Mouse (Mus musculus) intestine, embryonic 16.5 days (tissue): ENCODE measurements around the gene Prmt8. TPM values are rescaled to one million over a fixed set of nuclear protein-coding genes. Genes with fewer than 3 reads are reported as not detected.

Source experiments
- ATAC-seq: fragments of 200-750 bp; cut with Nextera tagmentation; 2 replicates; pipeline ENCODE4 v1.8.0; 2017; ENCODE audit warnings: moderate TSS enrichment, moderate library complexity
- H3K27ac ChIP-seq: fragments of 300-500 bp; sonication (generic); 2 replicates; pipeline ENCODE4 v1.5.1; 2014; ENCODE audit warnings: mild to moderate bottlenecking, low read length
- H3K27me3 ChIP-seq: fragments of 300-500 bp; sonication (generic); replicated peaks from 2 replicates; pipeline ENCODE4 v1.6.1; 2014; ENCODE audit warnings: low read length, control low read depth, mixed read lengths; ENCODE audit not compliant: control insufficient read depth, insufficient read depth
- H3K36me3 ChIP-seq: fragments of 300-500 bp; sonication (generic); 2 replicates; pipeline ENCODE4 v1.6.1; 2014; ENCODE audit warnings: low read length, control low read depth; ENCODE audit not compliant: control insufficient read depth, insufficient read depth
- H3K4me1 ChIP-seq: fragments of 300-500 bp; sonication (generic); 2 replicates; pipeline ENCODE4 v1.6.1; 2014; ENCODE audit warnings: low read length, control low read depth, mixed read lengths; ENCODE audit not compliant: control insufficient read depth, insufficient read depth
- H3K4me2 ChIP-seq: fragments of 300-500 bp; sonication (generic); 2 replicates; pipeline ENCODE4 v1.6.1; 2014; ENCODE audit warnings: low read depth, low read length, control low read depth
- H3K4me3 ChIP-seq: fragments of 300-500 bp; sonication (generic); 2 replicates; pipeline ENCODE4 v1.5.1; 2014; ENCODE audit warnings: mild to moderate bottlenecking, low read length
- H3K9ac ChIP-seq: fragments of 300-500 bp; sonication (generic); 2 replicates; pipeline ENCODE4 v1.6.1; 2014; ENCODE audit warnings: low read depth, low read length
- H3K9me3 ChIP-seq: fragments of 300-500 bp; sonication (generic); 2 replicates; pipeline ENCODE4 v1.6.1; 2016; ENCODE audit warnings: low read length, control low read depth; ENCODE audit not compliant: control insufficient read depth
- WGBS: fragments of 180-500 bp; shearing (Covaris S2); extraction: QIAGEN DNeasy Blood & Tissue Kit; methylation state at CpG from one replicate; pipeline ENCODE4 v1.1.7; 2014; 5-methylcytosine and 5-hydroxymethylcytosine counted together
- polyA plus RNA-seq: library from polyadenylated mRNA; unstranded; fragments of >200 nt; fragmentation: Nextera tagmentation; extraction: Ambion mirVana; gene quantifications from 2 replicates; pipeline ENCODE4 v1.2.1, GENCODE M21; 2015

The Prmt8 gene
- polyA plus RNA-seq, 1 experiment from 2014 or later: not detected

- WGBS: 75% methylated on average over 5 of the region's 5 CpGs
- Histone ChIP-seq H3K4me1 (peaks cover 6% of the 10 kb centered on the region), H3K9ac (no peak overlapping the region), H3K27ac (no peak overlapping the region), H3K4me2 (no peak overlapping the region), H3K27me3 (no peaks in the 10 kb centered on the region), H3K9me3 (no peaks in the 10 kb centered on the region), H3K36me3 (no peaks in the 10 kb centered on the region), H3K4me3 (no peak overlapping the region)
- ATAC-seq: no peak
Observed at GRCm38 (mm10) chr6:127715428-127715827, 53.8 kb downstream of the Prmt8 start.

GRCm38 (mm10) chr6:127714906-127715305 is 54.4 kb downstream of the Prmt8 start:
- no peak for ATAC-seq
- 36% methylated on average over 5 of the region's 5 CpGs for WGBS
- no peaks in the 10 kb centered on the region for H3K27me3 ChIP-seq
- no peak overlapping the region for H3K4me2 ChIP-seq
- peaks cover 6% of the 10 kb centered on the region for H3K4me1 ChIP-seq
- H3K9ac ChIP-seq: no peak overlapping the region
- H3K9me3 ChIP-seq: no peaks in the 10 kb centered on the region
- H3K4me3 ChIP-seq: no peak overlapping the region
- H3K27ac ChIP-seq: no peak overlapping the region
- no peaks in the 10 kb centered on the region for H3K36me3 ChIP-seq

GRCm38 (mm10) chr6:127708218-127708628 is 61.0 kb downstream of the Prmt8 start:
- Histone ChIP-seq H3K4me2 (no peak overlapping the region), H3K4me3 (no peak overlapping the region), H3K27me3 (no peaks in the 10 kb centered on the region), H3K9me3 (no peaks in the 10 kb centered on the region), H3K9ac (no peak overlapping the region), H3K27ac (peak overlapping the region; percentile 36), H3K4me1 (no peaks in the 10 kb centered on the region), H3K36me3 (no peaks in the 10 kb centered on the region)
- ATAC-seq: peak; percentile 88
- 26% methylated on average over 1 of the region's 1 CpGs for WGBS

- Histone ChIP-seq H3K4me2 (no peak overlapping the region), H3K27me3 (no peaks in the 10 kb centered on the region), H3K27ac (no peak overlapping the region), H3K36me3 (no peaks in the 10 kb centered on the region), H3K4me1 (no peaks in the 10 kb centered on the region), H3K9ac (no peak overlapping the region), H3K4me3 (no peak overlapping the region), H3K9me3 (no peaks in the 10 kb centered on the region)
- 51% methylated on average over 10 of the region's 11 CpGs for WGBS
- ATAC-seq: no peak
Observed at GRCm38 (mm10) chr6:127701036-127701783, 68.1 kb downstream of the Prmt8 start.

- Histone ChIP-seq H3K4me3 (no peak overlapping the region), H3K36me3 (no peaks in the 10 kb centered on the region), H3K9ac (no peak overlapping the region), H3K27me3 (no peaks in the 10 kb centered on the region), H3K9me3 (no peaks in the 10 kb centered on the region), H3K27ac (no peak overlapping the region), H3K4me1 (no peaks in the 10 kb centered on the region), H3K4me2 (no peak overlapping the region)
- ATAC-seq: no peak
- whole genome bisulfite sequencing: 89% methylated on average over 7 of the region's 7 CpGs
Observed at GRCm38 (mm10) chr6:127693681-127694080, 75.6 kb downstream of the Prmt8 start.

- WGBS: 48% methylated on average over 7 of the region's 7 CpGs
- Histone ChIP-seq H3K4me2 (no peak overlapping the region), H3K9me3 (no peaks in the 10 kb centered on the region), H3K27ac (no peak overlapping the region), H3K4me1 (no peaks in the 10 kb centered on the region), H3K9ac (no peak overlapping the region), H3K27me3 (no peaks in the 10 kb centered on the region), H3K36me3 (no peaks in the 10 kb centered on the region), H3K4me3 (no peak overlapping the region)
- ATAC-seq: no peak
Observed at GRCm38 (mm10) chr6:127692298-127692697, 77.0 kb downstream of the Prmt8 start.

GRCm38 (mm10) chr6:127687181-127687860 is 82.0 kb downstream of the Prmt8 start:
- H3K9me3 ChIP-seq: no peaks in the 10 kb centered on the region
- H3K4me2 ChIP-seq: no peak overlapping the region
- no peaks in the 10 kb centered on the region for H3K4me1 ChIP-seq
- ATAC-seq: peak; percentile 96
- H3K36me3 ChIP-seq: no peaks in the 10 kb centered on the region
- no peak overlapping the region for H3K4me3 ChIP-seq
- WGBS: 62% methylated on average over 6 of the region's 6 CpGs
- H3K27me3 ChIP-seq: no peaks in the 10 kb centered on the region
- peak overlapping the region; percentile 84 for H3K27ac ChIP-seq
- no peak overlapping the region for H3K9ac ChIP-seq

GRCm38 (mm10) chr6:127684981-127685380 is 84.3 kb downstream of the Prmt8 start:
- no peaks in the 10 kb centered on the region for H3K9me3 ChIP-seq
- H3K9ac ChIP-seq: no peak overlapping the region
- no peak overlapping the region for H3K4me3 ChIP-seq
- no peak overlapping the region for H3K4me2 ChIP-seq
- no peak overlapping the region for H3K27ac ChIP-seq
- no peak for ATAC-seq
- H3K27me3 ChIP-seq: no peaks in the 10 kb centered on the region
- H3K4me1 ChIP-seq: no peaks in the 10 kb centered on the region
- 75% methylated on average over 4 of the region's 4 CpGs for WGBS
- no peaks in the 10 kb centered on the region for H3K36me3 ChIP-seq

GRCm38 (mm10) chr6:127683561-127683960 is 85.7 kb downstream of the Prmt8 start:
- H3K4me3 ChIP-seq: no peak overlapping the region
- no peaks in the 10 kb centered on the region for H3K36me3 ChIP-seq
- WGBS: 47% methylated on average over 8 of the region's 8 CpGs
- no peak overlapping the region for H3K9ac ChIP-seq
- H3K4me2 ChIP-seq: no peak overlapping the region
- no peaks in the 10 kb centered on the region for H3K27me3 ChIP-seq
- no peak overlapping the region for H3K27ac ChIP-seq
- ATAC-seq: no peak
- H3K9me3 ChIP-seq: no peaks in the 10 kb centered on the region
- H3K4me1 ChIP-seq: peaks cover 7% of the 10 kb centered on the region
